Mouse (Mus musculus): ENCODE measurements at regions not wholly inside any gene's neighbourhood (a gene's known extent, or its start where the extent isn't known, plus 50 kb on each side); places are given as distances from the start of the nearest gene placed in this dataset.
"Not testable (repeated sequence)": the region's sequence is repeated elsewhere in the genome, so short reads cannot be mapped to it uniquely, and the experiment has no call there.

DNA sequence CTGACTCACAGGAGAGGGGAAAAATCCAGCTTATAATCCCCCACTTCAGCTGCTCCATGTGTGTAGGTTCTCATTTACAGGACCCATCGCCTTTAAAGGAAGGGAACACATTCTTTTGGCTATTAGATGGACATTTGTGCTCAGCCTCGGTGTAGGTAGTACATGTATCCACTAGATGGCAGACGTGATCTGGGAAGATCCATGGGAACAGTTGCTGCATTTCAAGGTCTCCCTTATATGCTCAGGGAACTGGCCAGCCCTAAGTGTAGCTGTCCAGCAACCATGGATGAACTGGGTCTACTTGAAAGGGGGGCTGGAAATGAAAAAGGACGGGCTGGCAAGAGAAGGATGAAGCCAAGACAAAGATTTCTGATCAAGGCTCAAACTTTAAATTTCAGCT, 124.0 kb downstream of the Akain1 start:
- TF ChIP-seq CTCF (IDR thresholded peaks at IDR 0.05; ENCODE audit: extremely low read depth, insufficient read length, insufficient replicate concordance, low read depth, low read length): peak; percentile 19; the same call in 1 of the 2 replicates
- no peak for TF ChIP-seq POLR2A (IDR thresholded peaks at IDR 0.05; ENCODE audit: low read depth, low read length)
- Histone ChIP-seq H3K27me3 (ENCODE audit: control insufficient read depth, insufficient read depth, low read length) (no peaks in the 10 kb centered on the region), H3K36me3 (ENCODE audit: control insufficient read depth, insufficient read depth, low read length) (no peaks in the 10 kb centered on the region), H3K27ac (ENCODE audit: insufficient read depth, low read depth, low read length) (no peak overlapping the region), H3K4me1 (ENCODE audit: control insufficient read depth, insufficient read depth, insufficient read length, low read length) (no peaks in the 10 kb centered on the region), H3K4me3 (ENCODE audit: low read depth, low read length) (no peak overlapping the region)
- WGBS: 11% methylated on average over 4 of the region's 4 CpGs

DNA sequence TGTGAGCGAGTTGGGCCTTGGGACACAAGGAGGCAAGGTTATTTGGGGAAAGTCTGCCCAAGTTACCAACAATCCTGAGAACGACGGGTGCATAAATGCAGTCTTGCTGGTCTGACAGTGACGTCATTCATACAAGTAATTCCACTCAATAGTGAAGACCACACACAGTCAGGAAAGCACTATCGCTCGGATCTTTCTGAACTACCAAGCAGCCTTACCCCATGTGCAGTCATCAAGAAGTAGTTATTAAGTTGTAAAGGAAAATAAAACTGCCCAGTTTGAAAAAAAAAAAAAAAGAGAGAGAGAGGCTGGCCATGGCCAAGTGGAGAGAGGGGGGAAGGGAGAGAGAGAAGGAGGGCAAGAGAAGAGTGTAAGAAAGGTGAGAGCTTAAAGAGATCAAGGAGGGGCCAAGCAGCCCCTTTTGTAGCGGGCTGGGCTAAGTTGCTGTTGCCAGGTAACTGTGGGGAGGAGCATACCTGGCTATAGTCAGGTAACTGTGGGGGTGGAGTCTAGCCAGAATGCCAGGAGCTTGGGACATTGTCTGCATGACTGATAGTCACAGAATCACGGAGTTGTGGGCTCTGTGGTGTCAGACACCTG, 132.0 kb downstream of the Akain1 start:
- not testable (repeated sequence) for H3K4me3 ChIP-seq (ENCODE audit: low read depth, low read length); H3K27me3 ChIP-seq (ENCODE audit: control insufficient read depth, insufficient read depth, low read length); H3K36me3 ChIP-seq (ENCODE audit: control insufficient read depth, insufficient read depth, low read length); H3K27ac ChIP-seq (ENCODE audit: insufficient read depth, low read depth, low read length); H3K4me1 ChIP-seq (ENCODE audit: control insufficient read depth, insufficient read depth, insufficient read length, low read length)
- WGBS: 30% methylated on average over 8 of the region's 8 CpGs

DNA sequence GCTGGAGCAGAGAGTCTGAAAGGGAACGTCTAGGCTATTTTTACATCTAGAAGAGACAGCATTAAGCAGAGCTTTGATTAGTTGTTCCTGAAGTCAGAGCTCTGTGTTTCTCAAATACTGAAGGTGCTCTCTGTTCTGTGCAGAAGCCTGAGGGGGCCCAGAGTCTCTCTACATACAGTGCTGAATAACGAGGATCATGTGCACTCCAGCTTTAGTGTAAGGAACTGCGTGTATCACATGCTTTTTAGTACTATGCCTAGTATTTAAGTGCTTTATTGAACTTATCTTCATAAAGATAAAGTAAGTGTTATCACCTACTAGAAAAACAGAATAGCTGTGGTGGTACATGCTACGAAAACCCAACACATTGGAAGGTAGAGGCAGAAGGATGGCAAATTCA, 151.4 kb downstream of the Akain1 start:
- WGBS: 32% methylated on average over 4 of the region's 4 CpGs
- Histone ChIP-seq H3K36me3 (ENCODE audit: control insufficient read depth, insufficient read depth, low read length) (no peaks in the 10 kb centered on the region), H3K27ac (ENCODE audit: insufficient read depth, low read depth, low read length) (no peak overlapping the region), H3K27me3 (ENCODE audit: control insufficient read depth, insufficient read depth, low read length) (no peaks in the 10 kb centered on the region), H3K4me1 (ENCODE audit: control insufficient read depth, insufficient read depth, insufficient read length, low read length) (no peaks in the 10 kb centered on the region), H3K4me3 (ENCODE audit: low read depth, low read length) (no peak overlapping the region)
- TF ChIP-seq CTCF (IDR thresholded peaks at IDR 0.05; ENCODE audit: extremely low read depth, insufficient read length, insufficient replicate concordance, low read depth, low read length) (no peak), POLR2A (IDR thresholded peaks at IDR 0.05; ENCODE audit: low read depth, low read length) (no peak)

DNA sequence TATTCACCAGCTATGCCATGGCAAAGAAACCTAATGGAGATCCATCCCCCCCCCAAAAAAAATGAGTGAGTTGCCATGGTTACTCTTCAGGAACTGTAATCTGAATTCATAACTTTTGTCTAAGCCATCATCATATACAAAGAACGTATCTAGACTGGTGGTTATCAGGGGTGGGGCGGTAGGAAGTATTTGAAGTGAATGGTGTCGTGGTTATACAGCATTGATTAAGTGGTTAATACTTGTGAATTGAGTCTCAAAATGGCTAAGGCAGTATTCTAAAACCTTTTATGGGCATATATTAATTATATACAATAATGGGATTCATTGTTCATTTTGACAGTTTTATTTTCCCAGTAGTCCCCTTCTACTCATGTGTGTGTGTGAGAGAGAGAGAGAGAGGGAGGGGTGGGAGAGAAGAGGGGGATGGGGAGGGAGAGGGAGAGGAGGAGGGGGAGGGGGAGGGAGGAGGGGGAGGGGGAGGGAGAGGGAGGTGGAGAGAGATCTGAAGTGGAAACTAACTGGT, 158.7 kb downstream of the Akain1 start:
- Histone ChIP-seq H3K27me3 (ENCODE audit: control insufficient read depth, insufficient read depth, low read length) (no peaks in the 10 kb centered on the region), H3K36me3 (ENCODE audit: control insufficient read depth, insufficient read depth, low read length) (no peaks in the 10 kb centered on the region), H3K4me1 (ENCODE audit: control insufficient read depth, insufficient read depth, insufficient read length, low read length) (no peaks in the 10 kb centered on the region), H3K27ac (ENCODE audit: insufficient read depth, low read depth, low read length) (no peak overlapping the region), H3K4me3 (ENCODE audit: low read depth, low read length) (no peak overlapping the region)
- no peak for TF ChIP-seq CTCF (IDR thresholded peaks at IDR 0.05; ENCODE audit: extremely low read depth, insufficient read length, insufficient replicate concordance, low read depth, low read length)
- no peak for TF ChIP-seq POLR2A (IDR thresholded peaks at IDR 0.05; ENCODE audit: low read depth, low read length)
- WGBS: 48% methylated on average over 3 of the region's 3 CpGs

DNA sequence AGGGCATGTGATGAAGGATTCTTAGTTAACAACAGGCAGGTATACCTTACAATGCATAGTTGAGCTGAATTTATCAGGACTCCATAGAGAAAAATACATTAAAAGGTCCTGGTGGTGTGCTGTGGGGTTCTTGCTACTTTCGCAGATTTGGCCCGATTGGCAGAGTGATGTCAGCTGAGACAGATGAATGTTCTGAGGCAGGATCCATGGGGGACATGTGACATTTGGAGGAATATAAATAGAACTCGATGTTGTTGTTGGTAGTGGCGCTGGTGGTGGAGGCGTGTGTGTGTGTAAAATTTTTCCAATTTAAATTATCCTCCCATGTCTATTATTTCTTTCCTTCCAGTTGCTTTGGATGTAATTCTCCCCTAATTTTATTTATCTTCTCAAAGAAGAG, 159.3 kb downstream of the Akain1 start:
- Histone ChIP-seq H3K36me3 (ENCODE audit: control insufficient read depth, insufficient read depth, low read length) (no peaks in the 10 kb centered on the region), H3K4me3 (ENCODE audit: low read depth, low read length) (no peak overlapping the region), H3K27ac (ENCODE audit: insufficient read depth, low read depth, low read length) (no peak overlapping the region), H3K4me1 (ENCODE audit: control insufficient read depth, insufficient read depth, insufficient read length, low read length) (no peaks in the 10 kb centered on the region), H3K27me3 (ENCODE audit: control insufficient read depth, insufficient read depth, low read length) (no peaks in the 10 kb centered on the region)
- 89% methylated on average over 5 of the region's 5 CpGs for WGBS
- no peak for TF ChIP-seq CTCF (IDR thresholded peaks at IDR 0.05; ENCODE audit: extremely low read depth, insufficient read length, insufficient replicate concordance, low read depth, low read length)
- TF ChIP-seq POLR2A (IDR thresholded peaks at IDR 0.05; ENCODE audit: low read depth, low read length): no peak

DNA sequence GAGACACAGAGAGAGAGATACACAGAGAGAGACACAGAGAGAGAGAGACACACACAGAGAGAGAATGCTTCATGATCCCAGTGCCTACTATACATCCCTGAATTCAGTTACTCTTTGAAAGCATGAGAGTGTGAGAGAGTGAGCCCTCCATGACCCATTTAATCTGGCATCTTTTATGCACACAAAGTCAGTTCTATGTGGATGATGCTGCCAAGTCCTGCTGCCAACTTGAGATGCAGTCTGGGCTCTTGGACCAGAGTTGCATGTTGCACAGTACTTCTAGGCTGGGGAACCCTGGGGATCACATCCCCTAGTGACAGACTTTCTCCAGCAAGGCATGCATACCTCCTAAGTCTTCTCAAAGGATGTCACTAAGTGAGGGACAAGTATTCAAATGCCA, 164.5 kb downstream of the Akain1 start:
- Histone ChIP-seq H3K27ac (ENCODE audit: insufficient read depth, low read depth, low read length) (no peak overlapping the region), H3K4me3 (ENCODE audit: low read depth, low read length) (no peak overlapping the region), H3K4me1 (ENCODE audit: control insufficient read depth, insufficient read depth, insufficient read length, low read length) (no peaks in the 10 kb centered on the region), H3K36me3 (ENCODE audit: control insufficient read depth, insufficient read depth, low read length) (no peaks in the 10 kb centered on the region), H3K27me3 (ENCODE audit: control insufficient read depth, insufficient read depth, low read length) (no peaks in the 10 kb centered on the region)
- no peak for TF ChIP-seq CTCF (IDR thresholded peaks at IDR 0.05; ENCODE audit: extremely low read depth, insufficient read length, insufficient replicate concordance, low read depth, low read length)
- TF ChIP-seq POLR2A (IDR thresholded peaks at IDR 0.05; ENCODE audit: low read depth, low read length): no peak

DNA sequence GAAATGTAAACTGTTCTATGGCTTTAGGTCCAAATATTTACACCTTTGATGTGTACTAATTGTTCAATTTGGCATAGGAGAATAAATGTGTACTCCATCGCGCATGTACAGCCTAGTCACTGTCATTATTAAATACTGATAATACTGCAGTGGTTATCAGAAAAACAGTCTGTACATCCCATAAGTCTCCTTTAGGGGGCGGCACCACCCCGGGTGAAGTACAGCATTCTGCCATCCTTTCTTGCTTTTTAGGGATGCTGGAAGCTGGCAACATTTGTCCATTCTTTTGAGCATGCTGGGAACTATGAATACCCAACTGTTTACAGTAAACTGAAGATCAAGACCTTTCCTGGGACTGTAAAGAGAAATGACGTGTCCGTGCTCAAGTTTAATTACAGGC, 165.6 kb downstream of the Akain1 start:
- Histone ChIP-seq H3K4me1 (ENCODE audit: control insufficient read depth, insufficient read depth, insufficient read length, low read length) (no peaks in the 10 kb centered on the region), H3K27me3 (ENCODE audit: control insufficient read depth, insufficient read depth, low read length) (no peaks in the 10 kb centered on the region), H3K27ac (ENCODE audit: insufficient read depth, low read depth, low read length) (no peak overlapping the region), H3K36me3 (ENCODE audit: control insufficient read depth, insufficient read depth, low read length) (no peaks in the 10 kb centered on the region), H3K4me3 (ENCODE audit: low read depth, low read length) (no peak overlapping the region)
- WGBS: 69% methylated on average over 6 of the region's 6 CpGs
- no peak for TF ChIP-seq CTCF (IDR thresholded peaks at IDR 0.05; ENCODE audit: extremely low read depth, insufficient read length, insufficient replicate concordance, low read depth, low read length)
- TF ChIP-seq POLR2A (IDR thresholded peaks at IDR 0.05; ENCODE audit: low read depth, low read length): no peak

DNA sequence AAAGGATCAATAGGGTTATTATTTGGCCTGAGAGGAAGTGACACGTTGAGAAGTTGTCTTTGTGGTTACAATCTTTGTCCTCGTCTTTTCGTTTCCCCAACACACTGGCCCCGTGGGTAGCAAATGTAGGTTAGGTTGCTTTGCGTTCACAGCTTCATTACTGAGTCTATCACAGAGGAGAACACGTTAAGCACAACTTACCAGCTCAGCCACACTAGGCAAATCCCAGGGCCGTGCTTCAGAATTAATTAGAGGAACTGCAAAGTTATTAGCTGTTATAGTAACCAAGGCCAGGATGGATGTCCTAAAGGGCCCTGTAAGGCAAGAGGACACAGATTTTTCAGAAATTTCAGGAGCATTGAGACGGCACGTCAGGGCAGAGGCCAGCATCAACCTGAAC, 166.3 kb downstream of the Akain1 start:
- Histone ChIP-seq H3K36me3 (ENCODE audit: control insufficient read depth, insufficient read depth, low read length) (no peaks in the 10 kb centered on the region), H3K4me1 (ENCODE audit: control insufficient read depth, insufficient read depth, insufficient read length, low read length) (no peaks in the 10 kb centered on the region), H3K27ac (ENCODE audit: insufficient read depth, low read depth, low read length) (no peak overlapping the region), H3K4me3 (ENCODE audit: low read depth, low read length) (no peak overlapping the region), H3K27me3 (ENCODE audit: control insufficient read depth, insufficient read depth, low read length) (no peaks in the 10 kb centered on the region)
- TF ChIP-seq POLR2A (IDR thresholded peaks at IDR 0.05; ENCODE audit: low read depth, low read length) (no peak), CTCF (IDR thresholded peaks at IDR 0.05; ENCODE audit: extremely low read depth, insufficient read length, insufficient replicate concordance, low read depth, low read length) (no peak)
- WGBS: 80% methylated on average over 9 of the region's 9 CpGs

Data from small intestine, adult 2 months (tissue).